Mouse (Mus musculus) urinary bladder, postnatal 25 days (tissue): Measurements from ENCODE around the gene Atf6b.

Source experiments
- DNase-seq: peaks from one replicate; pipeline ENCODE4 v3.0.0; 2022; ENCODE audit warnings: low spot score

The Atf6b gene

DNA sequence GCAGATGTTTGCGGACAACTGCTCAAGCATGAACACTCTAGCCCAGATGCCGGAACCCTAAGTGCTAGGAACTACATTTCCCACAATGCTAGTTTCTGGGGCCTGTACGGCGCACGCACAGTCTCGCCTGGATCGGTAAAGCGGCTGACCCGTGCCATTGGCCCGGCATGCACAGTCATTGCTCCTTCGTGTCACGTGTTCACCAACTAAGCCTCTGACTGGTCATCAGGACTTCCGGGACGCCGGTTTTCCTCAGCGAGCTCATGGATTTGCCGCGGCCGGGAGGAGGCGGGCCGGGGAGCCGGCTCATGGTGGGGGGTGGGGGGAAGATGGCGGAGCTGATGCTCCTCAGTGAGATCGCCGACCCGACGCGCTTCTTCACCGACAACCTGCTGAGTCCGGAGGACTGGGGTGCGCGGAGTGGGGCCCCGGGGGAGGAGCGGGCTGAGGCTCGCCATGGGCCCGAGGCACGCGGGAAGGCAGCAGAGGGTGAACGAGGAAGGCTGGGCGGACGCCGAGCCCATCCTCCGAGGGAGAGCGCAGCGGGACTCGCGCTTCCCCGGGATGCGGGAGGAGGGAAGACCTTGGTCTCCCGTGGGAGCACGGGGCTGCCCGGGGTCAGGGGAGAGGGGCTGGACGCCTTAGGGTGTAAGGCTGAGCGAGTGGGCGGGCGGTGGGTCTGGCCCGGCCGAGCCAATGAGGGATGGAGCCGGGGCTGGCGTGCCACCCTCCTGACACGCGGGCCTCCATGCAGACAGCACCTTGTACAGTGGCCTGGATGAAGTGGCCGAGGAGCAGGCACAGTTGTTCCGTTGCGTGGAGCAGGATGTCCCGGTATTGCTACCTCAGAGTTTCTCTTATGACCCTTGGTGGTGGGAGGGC lies at the start of gene Atf6b:
TSS of gene Atf6b (plus strand) at position 241 of the 882 bp plus-strand sequence.
- peak; percentile 76 for DNase-seq

DNA sequence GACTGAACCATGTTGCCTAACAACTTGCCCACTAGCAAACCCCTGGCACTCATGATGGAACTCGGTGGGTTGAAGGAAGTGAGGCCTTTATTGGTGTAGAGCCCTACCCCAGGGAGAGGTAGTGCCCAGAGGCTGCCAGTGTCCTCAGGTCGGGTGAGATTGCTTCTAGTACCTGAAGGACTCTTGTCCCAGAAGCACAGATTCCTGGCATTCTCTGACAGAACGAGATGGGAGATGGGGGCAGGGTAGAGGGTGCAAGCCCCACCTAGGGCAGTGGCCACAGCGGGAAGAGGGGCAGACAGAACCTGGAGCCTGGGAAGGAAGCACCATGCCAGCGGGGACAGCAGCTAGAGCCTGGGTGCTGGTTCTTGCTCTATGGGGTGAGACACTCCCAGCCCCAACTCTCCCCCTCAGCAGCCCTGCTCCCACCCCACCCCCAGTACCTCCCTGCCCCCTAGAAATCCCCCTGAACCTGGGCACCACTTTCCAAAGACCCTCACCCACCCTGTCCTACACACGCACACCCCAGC lies 49.3 kb upstream of the Atf6b start, which contains the start of gene Ager:
TSS of gene Ager (plus strand) at position 297 of the 530 bp plus-strand sequence.
- no peak for DNase-seq

GRCm38 (mm10) chr17:34599891-34600290 lies 47.1 kb upstream of the Atf6b start:
- no peak for DNase-seq

GRCm38 (mm10) chr17:34601796-34602195 lies 45.1 kb upstream of the Atf6b start:
- DNase-seq, result no peak

GRCm38 (mm10) chr17:34603375-34604060 lies 43.4 kb upstream of the Atf6b start, which contains the start of gene Rnf5:
Rnf5 (minus strand) TSS chr17:34603690.
- DNase-seq, result peak; percentile 96

DNA sequence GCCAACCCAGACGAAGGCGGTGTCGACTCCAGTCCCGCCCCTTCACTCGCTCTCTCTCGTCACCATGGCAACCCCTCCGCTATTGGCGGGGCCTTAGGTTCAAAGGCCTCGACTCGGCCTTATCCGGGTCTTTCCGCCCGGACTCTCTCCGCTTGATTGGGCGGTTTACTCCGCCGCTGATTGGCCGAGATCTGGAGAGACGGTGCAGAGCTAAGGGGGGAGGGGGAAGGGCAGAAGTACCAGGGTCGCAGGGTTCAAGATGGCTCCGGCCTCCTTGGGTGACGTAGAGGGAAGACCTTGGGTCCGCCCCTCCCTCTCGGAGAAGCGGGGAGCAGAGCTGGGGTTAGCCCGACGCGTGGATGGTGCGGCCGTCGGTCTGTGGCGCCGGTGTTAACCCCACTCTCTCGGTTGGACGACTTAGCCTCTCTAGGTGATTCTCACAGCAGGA lies 42.9 kb upstream of the Atf6b start, which contains the start of gene Agpat1:
TSS of gene Agpat1 (plus strand) at position 202 of the 448 bp plus-strand sequence.
- DNase-seq, result peak; percentile 96

GRCm38 (mm10) chr17:34604511-34605237 lies 42.3 kb upstream of the Atf6b start:
- DNase-seq, result peak; percentile 38

DNA sequence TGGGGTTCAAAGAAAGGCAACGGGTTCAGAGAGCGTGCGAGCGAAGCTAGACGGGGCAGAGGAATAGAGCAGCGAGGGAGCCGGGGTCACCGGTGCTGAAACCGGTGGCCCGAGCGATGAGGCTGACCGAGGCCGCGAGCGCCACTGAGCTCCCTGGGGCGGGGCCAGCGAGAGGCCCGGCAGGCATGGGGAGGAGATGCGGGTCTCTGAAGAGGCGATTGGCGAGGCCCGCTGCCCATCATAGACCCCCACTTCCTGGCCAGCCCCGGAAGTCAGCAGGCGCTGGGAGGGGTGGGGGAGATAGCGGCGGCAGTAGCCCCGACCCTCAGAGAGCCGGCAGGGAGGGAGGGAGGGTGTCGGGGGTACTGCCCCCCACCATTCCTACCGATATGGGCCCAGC lies 41.3 kb upstream of the Atf6b start:
- peak; percentile 95 for DNase-seq

DNA sequence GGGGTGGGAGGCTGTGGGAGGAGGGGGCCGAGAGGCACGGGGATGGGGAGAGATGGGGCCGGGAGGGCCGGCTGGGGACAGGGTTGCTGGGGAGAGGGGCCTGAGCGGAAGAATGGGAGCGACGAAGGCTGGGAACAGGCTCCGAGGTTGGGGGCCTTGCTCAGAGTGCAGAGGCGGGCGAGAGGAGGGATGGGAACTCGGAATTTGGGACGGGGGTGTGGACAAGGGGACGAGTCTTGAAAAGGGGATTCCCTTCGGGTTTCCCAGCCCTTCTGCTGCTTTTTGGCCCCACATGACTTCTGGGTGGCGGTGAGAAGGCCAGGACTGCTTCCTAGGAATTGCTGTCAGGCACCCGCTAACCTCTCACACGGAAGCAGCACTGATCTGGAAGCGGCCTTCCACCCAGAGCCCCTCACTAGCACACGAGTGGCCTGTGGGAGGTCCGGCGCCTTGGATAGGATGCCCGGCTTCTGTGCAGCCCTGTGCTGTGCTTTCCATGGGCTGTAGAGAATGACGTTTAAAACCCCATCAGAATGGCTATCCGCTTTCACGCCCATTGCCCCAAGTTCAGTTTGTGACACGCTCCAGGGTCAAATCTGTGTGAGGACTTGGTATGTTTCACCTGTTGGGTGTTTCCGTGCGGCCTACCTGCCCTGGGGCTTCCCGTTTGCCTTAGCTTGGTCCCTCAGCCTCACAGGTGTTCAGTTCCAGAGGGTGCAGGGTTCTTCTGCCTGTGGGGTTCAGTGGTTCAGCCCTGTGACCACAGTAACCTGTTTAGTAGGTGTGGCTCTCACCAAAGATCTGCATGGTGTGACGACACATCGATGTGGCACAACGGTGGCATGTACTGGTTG lies 40.5 kb upstream of the Atf6b start:
- DNase-seq, result no peak

- no peak for DNase-seq
Measured at GRCm38 (mm10) chr17:34607997-34608396, 38.9 kb upstream of the Atf6b start.

DNA sequence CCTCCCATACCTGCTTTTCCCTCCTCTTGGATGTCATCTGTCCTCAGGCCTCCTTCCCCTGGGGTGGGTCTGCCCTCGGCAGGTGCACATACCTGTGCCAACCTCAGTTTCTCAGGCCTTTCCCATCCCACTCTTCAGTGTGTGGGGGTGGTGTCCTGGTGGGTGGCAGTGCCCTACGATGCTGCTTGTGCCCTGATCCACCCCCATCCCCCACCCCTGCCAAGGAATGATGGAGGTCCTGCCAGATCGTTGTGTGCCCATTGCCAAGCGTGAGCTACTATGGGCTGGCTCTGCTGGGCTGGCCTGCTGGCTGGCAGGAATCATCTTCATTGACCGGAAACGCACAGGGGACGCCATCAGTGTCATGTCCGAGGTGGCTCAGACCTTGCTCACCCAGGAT lies 35.9 kb upstream of the Atf6b start:
- DNase-seq, result no peak

GRCm38 (mm10) chr17:34613054-34613645 lies 33.8 kb upstream of the Atf6b start:
- DNase-seq, result no peak

- DNase-seq, result no peak
Measured at GRCm38 (mm10) chr17:34613830-34614229, 33.1 kb upstream of the Atf6b start.

DNA sequence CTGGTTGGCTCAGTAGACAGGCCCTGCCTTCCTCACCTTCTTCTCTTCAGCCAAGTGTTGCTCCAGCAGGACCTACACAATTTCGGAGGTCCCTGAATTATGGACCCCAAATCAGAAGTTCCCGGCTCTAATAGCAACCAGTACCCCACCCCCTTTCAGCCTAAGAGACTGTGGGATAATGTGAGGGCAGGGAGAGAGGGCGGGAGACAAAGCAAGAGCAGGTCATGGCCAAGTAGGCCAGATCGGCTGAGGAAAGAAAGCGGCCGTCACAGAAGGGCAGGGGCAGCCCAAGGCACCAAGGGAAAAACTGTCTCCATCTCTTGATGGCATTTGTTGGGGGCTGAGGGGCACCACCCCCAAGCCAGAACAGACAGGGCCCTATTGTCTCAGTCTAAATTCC lies 31.1 kb upstream of the Atf6b start, which contains the start of gene Egfl8:
TSS of gene Egfl8 (minus strand) at position 101 of the 400 bp plus-strand sequence.
- no peak for DNase-seq

GRCm38 (mm10) chr17:34618999-34619398 lies 27.9 kb upstream of the Atf6b start:
- DNase-seq, result peak; percentile 70

DNA sequence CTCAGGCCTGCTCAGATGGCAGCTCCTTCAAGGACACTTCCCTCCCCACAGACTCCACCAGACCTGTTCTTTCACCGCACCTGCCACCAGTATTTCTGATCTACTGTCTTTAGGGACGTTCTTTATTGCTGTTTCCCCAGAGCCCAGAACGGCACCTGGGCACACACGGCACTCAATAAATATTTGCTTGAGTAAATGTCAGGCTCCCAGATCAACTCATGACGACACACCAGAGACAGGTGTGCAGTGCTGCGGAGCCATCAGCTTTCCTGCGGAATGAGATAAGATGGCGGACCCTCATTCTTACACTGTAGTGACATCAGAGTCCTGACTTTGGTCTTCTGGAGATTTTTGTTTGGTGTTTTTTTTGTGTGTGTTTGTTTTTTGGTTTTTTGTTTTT lies 25.9 kb upstream of the Atf6b start:
- DNase-seq, result no peak

DNA sequence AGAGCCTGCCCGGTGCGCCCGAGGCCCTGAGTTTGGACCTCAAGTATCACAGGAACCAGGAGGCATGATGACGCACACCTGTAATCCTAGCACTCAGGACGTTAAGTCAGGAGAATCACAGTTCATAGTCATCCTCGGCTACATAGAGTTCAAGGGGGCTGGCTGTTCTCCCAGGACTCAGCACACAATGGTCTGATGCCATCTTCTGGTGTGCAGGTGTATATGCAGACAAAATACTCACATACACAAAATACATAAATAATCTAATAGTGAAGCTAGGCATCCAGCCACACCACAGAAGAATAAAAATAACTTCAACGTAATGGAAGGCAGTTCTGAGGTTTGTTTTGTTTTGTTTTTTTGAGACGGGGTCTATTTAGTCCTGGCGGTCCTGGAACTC lies 23.8 kb upstream of the Atf6b start:
- DNase-seq, result no peak

DNA sequence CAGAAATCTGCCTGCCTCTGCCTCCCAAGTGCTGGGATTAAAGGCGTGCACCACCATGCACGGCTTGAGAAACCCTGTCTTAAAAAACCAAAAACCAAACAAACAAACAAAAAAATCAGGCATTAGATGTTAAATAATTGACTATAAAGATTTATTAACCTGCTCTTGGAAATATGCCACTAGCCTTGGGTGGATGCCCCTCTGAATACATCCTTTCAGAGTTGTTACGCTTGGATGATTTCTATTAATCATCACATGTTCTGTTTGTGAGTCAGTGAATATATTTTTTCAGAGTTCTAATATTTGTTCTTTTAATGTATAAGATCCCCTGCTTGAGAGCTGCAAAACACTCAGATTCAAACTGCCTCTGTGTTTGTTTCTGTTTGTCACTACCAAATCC lies 22.0 kb upstream of the Atf6b start:
- no peak for DNase-seq

DNA sequence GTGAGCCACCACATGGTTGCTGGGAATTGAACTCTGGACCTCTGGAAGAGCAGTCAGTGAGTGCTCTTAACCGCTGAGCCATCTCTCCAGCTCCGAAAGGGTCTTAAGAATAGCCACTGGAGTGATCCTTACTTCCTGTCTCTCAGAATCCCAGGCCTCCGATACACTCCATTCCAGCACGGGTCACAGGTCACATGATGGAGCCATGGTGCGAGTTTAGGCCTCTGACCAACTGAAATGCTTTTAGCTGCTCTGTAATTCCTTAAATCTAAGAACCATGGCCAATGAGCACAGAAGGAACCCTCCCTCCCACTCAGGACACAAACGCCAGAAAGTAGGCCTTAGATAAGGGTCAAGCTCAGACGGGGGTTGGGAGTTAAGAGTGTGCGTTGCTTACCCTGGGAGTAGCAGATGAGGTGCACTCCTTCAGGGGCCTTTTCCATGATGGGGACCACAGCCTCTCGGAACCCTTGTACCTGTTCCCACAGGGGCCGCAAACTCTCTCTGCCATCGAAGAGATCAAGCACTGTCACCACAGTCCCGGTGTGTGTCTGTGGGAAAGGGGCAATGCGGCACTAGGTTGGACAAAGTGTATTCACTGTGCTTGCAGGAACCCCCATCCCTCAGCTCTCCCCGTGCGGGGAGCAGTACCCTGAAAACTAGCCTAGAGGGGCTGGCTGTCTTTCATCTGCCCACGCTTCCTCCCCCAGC lies 20.7 kb upstream of the Atf6b start:
- DNase-seq, result no peak

DNA sequence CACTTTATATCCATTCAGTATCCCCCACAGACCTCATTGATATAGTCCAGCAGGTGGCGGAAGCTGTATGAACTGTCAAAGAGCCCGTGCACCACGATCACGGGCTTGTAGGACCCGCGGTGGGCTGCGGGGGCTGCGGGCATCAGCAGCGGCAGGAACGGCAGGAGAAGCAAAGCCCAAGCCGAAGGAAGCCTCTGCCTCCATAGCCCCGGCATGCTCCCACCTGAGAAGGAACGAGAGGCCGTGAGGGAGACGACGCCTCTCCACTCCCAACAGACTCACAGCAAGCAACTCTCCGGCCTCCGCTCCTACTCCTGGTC lies 20.2 kb upstream of the Atf6b start:
- no peak for DNase-seq
